Mouse (Mus musculus): ENCODE results near the gene Letmd1.

DNA sequence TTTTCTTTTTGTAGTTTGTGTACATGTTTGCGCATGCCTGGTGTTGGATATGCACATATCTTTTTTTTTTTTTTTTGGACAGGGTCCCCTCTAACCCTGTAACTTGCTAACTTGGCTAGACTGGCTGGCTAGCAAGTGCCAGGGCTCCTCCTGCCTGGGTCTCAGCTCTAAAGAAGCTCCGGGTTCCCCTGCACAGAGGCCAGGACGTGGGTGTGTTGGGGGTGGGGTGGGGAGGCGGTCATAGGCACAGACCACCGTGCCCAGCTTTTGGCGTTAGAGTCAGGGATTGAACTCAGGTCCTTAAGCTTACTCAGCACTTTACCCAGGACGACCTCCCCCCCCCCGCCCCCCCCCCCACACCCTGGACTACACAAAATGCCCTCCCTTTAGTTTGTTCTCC is 1.1 kb upstream of the Letmd1 start:
- TF ChIP-seq EP300 (IDR thresholded peaks at IDR 0.05; ENCODE audit: insufficient read depth, low read depth, low read length) (no peak), POLR2A (IDR thresholded peaks at IDR 0.05; ENCODE audit: insufficient read depth, low read length) (no peak)

All from ES-Bruce4 (cell line).